Mouse (Mus musculus) naive thymus-derived CD4-positive, alpha-beta T cell, adult 2 months (primary cell): Measurements from ENCODE around the gene Ebf1.

ENCODE experiments used
- DNase-seq: peaks from one replicate; pipeline ENCODE4 v3.0.0-alpha.2; 2011; ENCODE audit warnings: low read depth

Gene Ebf1

GRCm38 (mm10) chr11:44841127-44842056 lies 224.3 kb downstream of the Ebf1 start:
- DNase-seq: no peak

DNA sequence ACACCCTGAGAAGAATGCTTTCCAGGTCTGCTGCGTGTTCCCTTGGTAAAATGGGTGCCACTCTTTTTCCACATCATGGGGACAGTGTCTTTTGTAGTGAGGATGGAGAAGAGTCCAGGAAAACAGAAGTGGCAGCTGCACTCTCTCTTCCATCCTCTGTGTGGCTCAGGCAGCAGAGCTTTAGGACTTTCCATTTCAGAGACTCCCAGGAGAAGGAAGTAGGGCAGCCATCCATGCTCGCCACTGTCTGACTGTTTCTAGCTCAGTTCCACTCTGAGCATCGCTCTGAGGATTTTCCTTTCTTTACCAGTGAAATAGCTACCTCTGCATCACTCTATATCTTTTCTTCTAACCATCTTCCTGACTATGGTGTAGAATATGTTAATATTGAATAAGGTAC lies 234.8 kb downstream of the Ebf1 start:
- no peak for DNase-seq

DNA sequence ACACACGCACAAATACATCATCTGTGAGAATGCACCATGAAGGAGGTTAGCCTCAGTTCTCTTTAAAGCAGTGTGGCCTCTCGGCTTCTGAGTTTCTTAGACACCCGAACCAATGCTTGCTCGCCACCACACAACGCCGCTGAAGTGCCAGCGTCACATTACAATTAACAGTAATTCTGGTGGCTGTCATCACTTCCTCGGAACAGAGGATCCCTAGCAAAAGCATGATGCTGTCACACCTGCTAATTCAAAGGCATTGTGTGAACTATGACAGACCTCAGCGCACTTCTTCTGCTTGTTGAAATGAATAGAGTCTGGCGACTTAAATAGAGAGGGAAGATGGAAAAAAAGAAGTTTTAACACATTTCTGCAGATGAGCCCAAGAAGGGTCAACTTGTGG lies 235.8 kb downstream of the Ebf1 start:
- DNase-seq: no peak

DNA sequence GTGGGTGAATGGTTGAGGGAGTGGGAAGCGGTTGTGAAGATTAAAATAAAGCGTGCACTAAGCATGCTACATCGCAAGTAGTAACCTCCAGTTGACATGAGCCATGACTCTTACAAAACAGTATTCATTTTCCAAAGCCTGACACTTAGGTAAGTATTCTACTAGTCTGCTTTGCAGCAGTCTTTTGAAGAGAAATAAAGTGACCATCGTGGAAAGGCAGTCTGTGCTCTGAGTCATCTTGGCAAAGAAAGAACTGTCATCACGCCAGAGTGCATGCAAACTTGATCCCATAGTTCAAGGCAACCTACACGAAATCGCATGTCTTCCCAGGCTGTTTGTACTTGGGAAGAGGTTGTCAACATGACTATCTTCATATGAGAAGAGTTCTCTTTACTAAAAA lies 237.4 kb downstream of the Ebf1 start:
- DNase-seq: no peak

DNA sequence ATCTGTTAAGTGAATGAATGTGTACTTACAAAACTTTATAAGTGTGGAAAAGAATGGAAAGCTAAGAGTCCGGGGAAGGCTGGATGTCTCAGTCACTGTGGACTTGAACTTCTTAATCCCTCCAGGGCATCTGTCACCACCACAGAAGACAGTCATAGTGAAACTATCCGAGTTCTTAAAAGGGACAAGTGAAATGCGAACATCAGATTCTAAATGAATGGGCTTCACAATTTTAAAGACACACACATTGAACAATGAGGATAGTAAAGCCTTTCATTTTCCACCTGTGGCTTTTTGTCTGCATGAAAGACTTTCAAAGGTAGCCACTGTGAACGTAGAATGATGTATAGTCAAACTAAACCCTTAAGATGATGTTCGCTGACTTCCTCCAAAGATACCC lies 244.0 kb downstream of the Ebf1 start:
- no peak for DNase-seq

GRCm38 (mm10) chr11:44863910-44864309 lies 246.8 kb downstream of the Ebf1 start:
- no peak for DNase-seq

DNA sequence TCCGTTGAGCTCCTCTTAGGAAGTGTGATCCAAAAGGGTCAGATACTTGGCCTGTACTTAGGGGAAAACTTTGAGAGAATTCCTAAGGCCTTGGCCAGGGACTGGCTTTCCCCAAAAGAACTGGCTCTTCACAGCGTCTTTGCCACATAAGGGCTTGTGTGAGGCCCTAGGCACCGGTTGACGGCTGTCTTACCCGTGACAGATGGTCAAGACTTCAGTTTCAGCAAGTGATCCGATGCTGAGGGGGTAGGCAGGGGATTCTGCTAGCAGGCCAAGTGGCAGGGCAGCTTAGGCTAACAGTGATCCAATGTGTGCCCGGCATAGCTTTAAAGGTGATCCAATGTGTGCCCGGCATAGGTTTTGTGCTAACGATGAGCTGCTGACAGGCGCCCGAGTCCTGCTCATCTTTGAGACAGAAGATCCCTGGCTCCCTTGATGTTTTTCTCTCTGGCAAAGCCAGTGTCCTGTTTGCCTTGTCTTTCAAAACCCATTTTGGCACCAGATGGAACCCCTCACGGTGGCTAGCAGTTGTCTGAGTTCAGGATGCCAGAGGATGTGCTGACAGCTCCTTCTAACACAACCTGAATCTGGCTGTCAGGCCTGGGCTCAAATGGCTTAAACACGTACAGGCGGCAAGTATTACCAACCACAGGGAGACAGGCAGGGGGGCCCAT lies 249.5 kb downstream of the Ebf1 start:
- no peak for DNase-seq

GRCm38 (mm10) chr11:44867433-44867832 lies 250.3 kb downstream of the Ebf1 start:
- no peak for DNase-seq

GRCm38 (mm10) chr11:44873876-44874275 lies 256.8 kb downstream of the Ebf1 start:
- no peak for DNase-seq

DNA sequence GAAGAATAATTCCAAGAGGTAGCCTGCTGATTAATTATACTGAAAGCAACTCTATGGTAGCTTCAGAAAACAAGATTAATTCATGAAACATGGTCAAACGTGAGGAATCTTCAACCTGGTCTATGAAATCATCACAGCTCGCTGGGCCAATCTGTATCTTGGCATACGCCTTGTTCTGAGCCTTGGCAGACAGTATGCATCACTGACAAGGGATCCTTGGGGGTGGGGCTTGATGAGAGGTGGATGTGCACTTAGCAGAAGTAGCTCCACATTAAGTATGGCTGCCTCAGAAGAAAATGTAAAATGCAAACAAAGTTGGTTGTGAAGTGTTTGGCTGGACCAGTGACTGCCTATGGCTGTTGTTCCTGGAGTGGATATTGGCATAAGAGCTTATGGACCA lies 258.1 kb downstream of the Ebf1 start:
- no peak for DNase-seq

- no peak for DNase-seq
Observed at GRCm38 (mm10) chr11:44881056-44881683, 264.1 kb downstream of the Ebf1 start.

DNA sequence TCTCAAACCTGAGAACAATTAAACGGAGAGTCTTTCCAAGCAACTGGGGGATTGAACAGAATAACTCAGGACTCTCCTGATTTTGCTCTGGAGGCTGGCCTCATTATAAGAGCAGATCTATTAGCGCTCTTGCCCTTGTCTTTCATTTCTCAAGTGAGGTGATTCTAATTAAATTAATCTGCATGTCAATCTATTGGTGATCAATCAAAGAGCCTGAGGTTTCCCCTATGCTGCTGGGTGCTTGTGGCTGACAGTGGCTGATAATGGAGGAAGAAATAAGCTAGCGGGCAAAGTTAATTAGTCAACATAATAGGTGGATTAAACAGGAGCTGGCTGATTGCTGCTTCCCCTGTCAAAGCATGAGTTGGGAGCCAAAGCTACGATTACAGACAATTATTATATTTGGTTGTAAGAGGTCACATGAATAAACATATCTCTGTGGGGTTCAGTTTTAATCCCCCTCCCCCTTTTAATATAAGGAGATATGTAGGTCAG lies 265.4 kb downstream of the Ebf1 start:
- no peak for DNase-seq

DNA sequence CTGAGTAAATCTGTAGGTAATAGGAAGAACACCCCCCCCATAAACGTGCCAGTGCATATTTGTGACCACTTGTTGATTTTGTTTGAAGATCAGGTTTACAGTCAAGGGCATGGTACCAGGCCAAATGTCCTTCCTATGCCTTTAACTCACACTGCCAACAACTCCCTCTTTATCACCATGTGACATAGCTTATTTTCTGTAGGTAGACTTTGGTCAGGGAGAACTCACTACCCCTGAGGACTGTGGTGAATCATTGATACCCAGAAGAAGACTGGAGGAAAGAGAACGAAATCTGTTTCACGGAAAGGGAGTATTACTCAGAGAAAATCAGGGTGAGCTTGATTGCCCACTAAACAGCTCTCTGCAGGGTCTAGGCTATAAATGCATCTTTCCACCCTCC lies 267.2 kb downstream of the Ebf1 start:
- no peak for DNase-seq

DNA sequence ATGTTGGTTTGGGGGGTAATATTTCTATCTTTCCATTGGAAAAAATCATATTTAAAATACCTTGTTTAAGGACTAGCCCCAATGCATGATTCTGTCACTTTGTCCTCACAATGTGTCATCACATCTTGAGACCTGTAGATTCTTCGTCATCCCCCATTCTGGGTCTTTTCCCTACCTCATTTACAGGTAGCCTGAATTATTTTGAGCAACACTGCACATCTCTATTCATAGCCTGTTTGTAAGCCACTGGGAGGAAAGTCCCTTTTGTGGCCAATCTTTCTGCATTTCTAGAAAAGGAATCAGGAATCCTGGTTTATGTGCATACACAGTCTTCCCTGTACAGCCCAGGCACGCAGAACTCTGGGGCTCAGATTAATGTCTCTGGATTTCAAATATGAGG lies 269.8 kb downstream of the Ebf1 start:
- DNase-seq: no peak

GRCm38 (mm10) chr11:44887691-44888090 lies 270.6 kb downstream of the Ebf1 start:
- DNase-seq: no peak

DNA sequence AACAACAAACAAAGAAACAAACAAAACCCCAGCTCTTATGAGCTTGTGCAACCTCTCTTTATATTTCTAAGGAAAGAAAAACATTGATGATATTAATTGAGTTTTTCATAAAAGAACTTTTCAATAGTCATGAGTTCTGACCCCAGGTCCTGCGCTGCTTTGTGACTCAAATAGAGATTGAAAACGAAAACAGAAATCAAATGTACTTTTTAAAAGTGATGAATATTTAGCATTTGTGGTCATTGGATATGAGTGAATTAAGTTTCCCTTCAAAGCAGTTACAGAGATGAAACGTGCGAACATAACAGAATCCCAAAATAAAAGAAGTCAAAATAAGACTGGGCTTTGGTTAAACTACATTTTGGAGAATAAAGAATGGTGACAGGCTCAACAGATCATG lies 271.3 kb downstream of the Ebf1 start:
- no peak for DNase-seq

- peak; percentile 77 for DNase-seq
Observed at GRCm38 (mm10) chr11:44892814-44893521, 275.9 kb downstream of the Ebf1 start.

DNA sequence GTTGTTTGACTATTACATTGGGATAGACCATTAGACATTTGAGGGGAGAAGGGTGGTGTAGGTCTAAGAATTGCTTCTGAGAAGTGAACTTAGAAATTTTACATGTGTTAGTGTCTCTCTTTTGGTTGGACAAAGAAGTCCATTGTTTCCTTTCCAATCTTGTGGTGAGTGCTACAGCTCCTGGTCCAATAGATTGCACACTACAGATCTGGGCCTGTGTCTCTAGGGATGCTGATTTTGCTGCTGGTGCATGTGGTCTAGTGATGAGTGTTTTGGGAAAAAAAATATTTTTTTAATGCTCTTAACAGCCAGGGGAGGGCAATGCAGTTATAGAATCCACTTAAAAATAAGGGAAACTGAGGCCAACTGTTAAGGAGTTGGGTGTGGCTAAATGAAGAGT lies 276.9 kb downstream of the Ebf1 start:
- DNase-seq: no peak

DNA sequence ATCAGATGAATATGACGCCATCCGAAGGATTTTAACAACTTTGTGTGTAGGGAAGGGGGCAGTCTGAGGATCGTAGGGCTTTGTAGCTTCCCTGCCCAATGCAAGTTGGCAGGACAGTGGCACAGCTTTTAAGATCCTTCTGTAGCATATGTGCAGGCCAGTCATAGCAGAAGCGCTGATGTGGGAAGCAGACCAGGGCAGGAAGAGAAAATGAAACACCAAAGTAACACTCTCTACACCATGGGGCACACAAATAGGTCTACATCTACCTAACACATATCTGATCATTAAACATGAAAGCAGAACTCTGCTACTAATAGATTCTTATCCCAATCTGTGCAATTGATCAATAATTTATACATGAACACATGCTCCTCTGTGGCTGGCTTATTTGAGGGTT lies 277.7 kb downstream of the Ebf1 start:
- no peak for DNase-seq

- DNase-seq: no peak
Observed at GRCm38 (mm10) chr11:44895893-44896292, 278.8 kb downstream of the Ebf1 start.

DNA sequence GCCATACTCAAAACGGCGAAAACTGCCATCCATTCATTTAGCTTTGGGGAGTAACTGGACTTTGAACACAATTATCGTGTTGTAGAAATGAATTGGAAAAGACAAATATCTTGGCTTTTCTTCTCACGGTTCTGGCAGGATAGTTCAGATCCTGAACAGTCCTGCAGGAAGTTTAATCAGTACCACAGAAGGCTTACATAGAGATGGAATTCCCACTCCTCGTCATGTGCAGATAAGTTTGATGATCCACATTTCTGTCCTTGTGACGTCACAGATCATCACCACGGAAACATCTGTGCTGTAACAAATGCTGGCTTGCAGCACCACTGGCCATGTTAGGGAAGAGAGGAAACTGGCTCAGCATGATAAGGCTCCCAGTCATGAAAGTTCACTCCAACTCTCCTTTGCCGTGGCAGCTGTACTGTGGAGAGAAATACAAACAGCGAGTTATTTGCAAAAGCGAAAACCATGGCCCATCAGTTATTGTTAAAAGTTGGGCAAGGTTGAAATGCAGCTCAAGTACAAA lies 280.1 kb downstream of the Ebf1 start:
- DNase-seq: no peak

- DNase-seq: no peak
Observed at GRCm38 (mm10) chr11:44899554-44899953, 282.4 kb downstream of the Ebf1 start.
